Mouse (Mus musculus) testis, adult 2 months (tissue): ENCODE measurements around the gene Atp6v1g3. TPM values are rescaled to one million over a fixed set of nuclear protein-coding genes. Genes with fewer than 3 reads are reported as not detected.

Source experiments
- H3K27ac ChIP-seq: fragments of 200-500 bp; 2 replicates; pipeline ENCODE4 v1.5.1; 2012; ENCODE audit warnings: low read depth, low read length; ENCODE audit not compliant: control insufficient read depth, insufficient read depth
- H3K27me3 ChIP-seq: fragments of 200-500 bp; 2 replicates; pipeline ENCODE4 v1.6.1; 2012; ENCODE audit warnings: mild to moderate bottlenecking, low read length, moderate library complexity; ENCODE audit not compliant: control insufficient read depth, insufficient read depth
- H3K36me3 ChIP-seq: fragments of 200-500 bp; 2 replicates; pipeline ENCODE4 v1.6.1; 2012; ENCODE audit warnings: mild to moderate bottlenecking, low read length; ENCODE audit not compliant: control insufficient read depth, insufficient read depth
- H3K4me1 ChIP-seq: fragments of 200-500 bp; 2 replicates; pipeline ENCODE4 v1.6.1; 2012; ENCODE audit warnings: low read length; ENCODE audit not compliant: control insufficient read depth, insufficient read depth
- H3K4me3 ChIP-seq: fragments of 200-500 bp; 2 replicates; pipeline ENCODE4 v1.5.1; 2012; ENCODE audit warnings: low read depth, mild to moderate bottlenecking, low read length, moderate library complexity, mixed read lengths; ENCODE audit not compliant: control insufficient read depth
- CTCF ChIP-seq: fragments of 200-500 bp; IDR thresholded peaks from 2 replicates; pipeline ENCODE4 v1.5.1; 2012; ENCODE audit warnings: low read depth, mild to moderate bottlenecking, inconsistent platforms, low read length, moderate library complexity; ENCODE audit not compliant: control insufficient read depth, insufficient read depth, insufficient replicate concordance
- POLR2A ChIP-seq: fragments of 200-500 bp; IDR thresholded peaks from 2 replicates; pipeline ENCODE4 v1.6.1; 2012; ENCODE audit warnings: low read depth, mild to moderate bottlenecking, inconsistent platforms, low read length, moderate library complexity; ENCODE audit not compliant: control insufficient read depth
- polyA plus RNA-seq: library from polyadenylated mRNA; depleted of rRNA; stranded (reverse); fragments of >200 nt; gene quantifications from 2 replicates; pipeline ENCODE4 v1.2.3, GENCODE M21; 2012; rRNA removed

Atp6v1g3 gene
- 0.23 TPM in 1 of 2 replicates, not detected in the other for polyA plus RNA-seq

DNA sequence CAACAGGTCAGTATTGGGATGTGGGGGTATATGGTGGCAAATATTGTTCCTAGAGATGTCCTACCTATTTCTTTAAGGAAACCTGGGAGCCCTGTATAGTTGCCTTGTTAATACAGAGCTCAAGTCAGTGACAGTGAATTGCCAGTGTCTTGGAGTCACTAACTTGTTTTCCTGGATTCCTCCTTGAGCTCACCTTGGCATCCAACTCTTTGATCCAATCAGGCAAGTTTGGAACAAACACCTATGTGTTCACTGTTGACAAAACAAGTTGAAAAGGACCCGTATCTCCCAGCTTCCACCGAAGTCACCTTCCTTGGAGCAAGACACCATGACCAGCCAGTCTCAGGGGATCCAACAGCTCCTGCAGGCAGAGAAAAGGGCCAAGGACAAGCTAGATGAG lies at the start of gene Atp6v1g3:
Atp6v1g3 (plus strand) TSS at position 301 of the 400 bp plus-strand sequence.
- Histone ChIP-seq H3K27me3 (no peaks in the 10 kb centered on the region), H3K4me1 (no peaks in the 10 kb centered on the region), H3K27ac (no peak within 1 kb of the TSS)

DNA sequence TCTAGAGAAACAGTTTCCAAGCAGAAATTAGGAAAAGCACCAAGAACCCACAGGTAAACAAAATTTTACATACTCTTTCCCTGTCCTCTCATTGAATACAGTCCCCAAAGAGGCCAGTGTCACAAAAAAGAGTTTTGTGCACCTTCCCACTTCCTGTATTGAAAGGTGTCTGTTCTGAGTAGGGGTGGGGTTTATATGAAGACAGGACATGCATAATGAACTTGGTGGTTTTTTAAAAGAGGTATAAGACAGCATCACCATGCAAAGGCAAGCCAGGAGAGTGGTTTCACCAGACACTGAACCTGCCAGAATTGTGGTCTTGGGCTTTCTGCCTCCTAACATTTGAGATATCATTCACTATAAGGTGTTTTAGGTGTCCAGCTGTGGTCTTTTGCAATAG lies 40.5 kb upstream of the Atp6v1g3 start:
- H3K36me3 ChIP-seq = no peaks in the 10 kb centered on the region
- H3K27me3 ChIP-seq = no peaks in the 10 kb centered on the region
- H3K4me3 ChIP-seq = no peak overlapping the region
- TF ChIP-seq POLR2A = no peak
- TF ChIP-seq CTCF = no peak
- H3K4me1 ChIP-seq = no peaks in the 10 kb centered on the region
- no peak overlapping the region for H3K27ac ChIP-seq

More for the DNA sequence above, at the start of gene Atp6v1g3:
- Histone ChIP-seq H3K4me3 (no peak within 1 kb of the TSS), H3K36me3 (no peaks in the 10 kb centered on the region)
- no peak for TF ChIP-seq CTCF
- no peak for TF ChIP-seq POLR2A

DNA sequence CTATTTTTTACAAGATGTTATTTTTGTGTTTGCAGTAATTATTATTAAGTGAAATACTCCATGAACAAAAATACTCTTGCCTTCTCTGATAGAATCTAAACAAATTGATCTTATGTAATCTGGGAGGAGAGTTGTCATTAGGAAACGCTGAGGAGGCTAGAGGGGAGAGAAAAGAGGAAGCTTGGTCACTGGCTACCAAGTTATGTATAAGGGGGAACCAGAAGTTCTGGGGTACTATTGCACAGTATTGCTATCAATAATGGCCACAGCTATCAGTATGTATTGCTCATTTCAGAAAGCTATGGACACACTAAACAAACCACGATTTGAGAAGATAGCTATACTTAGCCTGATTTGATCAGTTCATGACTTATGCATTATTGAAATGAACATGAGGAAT lies 36.3 kb upstream of the Atp6v1g3 start:
- H3K27ac ChIP-seq = no peak overlapping the region
- H3K4me3 ChIP-seq = no peak overlapping the region
- no peaks in the 10 kb centered on the region for H3K27me3 ChIP-seq
- no peak for TF ChIP-seq POLR2A
- no peak for TF ChIP-seq CTCF
- H3K4me1 ChIP-seq = no peaks in the 10 kb centered on the region
- no peaks in the 10 kb centered on the region for H3K36me3 ChIP-seq

DNA sequence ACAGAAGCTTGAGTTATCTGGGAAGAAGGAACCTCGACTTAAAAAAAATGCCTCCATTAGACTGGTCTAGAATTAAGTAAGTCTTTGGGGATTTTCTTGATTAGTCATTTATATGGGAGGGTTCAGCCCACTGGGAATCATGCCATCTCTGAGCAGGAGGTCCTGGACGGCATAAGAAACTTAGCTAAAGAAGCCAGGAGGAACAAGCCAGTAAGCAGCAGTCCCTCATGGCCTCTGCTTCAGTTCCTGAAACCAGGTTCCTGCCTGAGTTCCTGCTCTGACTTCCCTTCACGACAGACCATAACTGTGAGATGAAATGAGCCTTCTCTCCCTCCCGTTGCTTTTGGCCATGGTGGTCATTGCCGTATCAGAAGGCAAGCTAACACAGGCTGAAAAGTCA lies 29.6 kb upstream of the Atp6v1g3 start:
- no peaks in the 10 kb centered on the region for H3K4me1 ChIP-seq
- H3K27me3 ChIP-seq = no peaks in the 10 kb centered on the region
- H3K27ac ChIP-seq = no peak overlapping the region
- no peaks in the 10 kb centered on the region for H3K36me3 ChIP-seq
- TF ChIP-seq POLR2A = no peak
- no peak for TF ChIP-seq CTCF
- H3K4me3 ChIP-seq = no peak overlapping the region

DNA sequence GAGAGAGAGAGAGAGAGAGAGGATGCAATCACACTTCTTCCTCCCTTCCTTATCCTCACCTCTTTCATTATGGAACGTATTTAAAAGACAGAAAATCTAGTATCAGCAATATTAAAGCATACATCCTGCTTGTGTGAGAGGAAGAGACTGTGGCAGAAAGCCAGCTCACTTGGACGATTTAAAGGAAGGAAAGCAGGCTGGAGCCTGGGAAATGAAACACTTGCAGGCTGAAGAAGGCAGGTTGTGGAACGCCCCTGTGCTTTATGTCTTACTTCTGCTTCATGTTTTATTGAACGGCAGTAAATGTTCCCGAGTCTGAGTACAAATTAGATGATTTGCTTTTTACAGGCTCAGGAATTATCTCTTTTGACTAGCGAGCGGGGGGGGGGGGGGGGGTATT lies 29.1 kb upstream of the Atp6v1g3 start:
- TF ChIP-seq POLR2A (no peak), CTCF (no peak)
- no peak overlapping the region for H3K27ac ChIP-seq
- H3K4me1 ChIP-seq = no peaks in the 10 kb centered on the region
- H3K4me3 ChIP-seq = no peak overlapping the region
- H3K27me3 ChIP-seq = no peaks in the 10 kb centered on the region
- no peaks in the 10 kb centered on the region for H3K36me3 ChIP-seq

DNA sequence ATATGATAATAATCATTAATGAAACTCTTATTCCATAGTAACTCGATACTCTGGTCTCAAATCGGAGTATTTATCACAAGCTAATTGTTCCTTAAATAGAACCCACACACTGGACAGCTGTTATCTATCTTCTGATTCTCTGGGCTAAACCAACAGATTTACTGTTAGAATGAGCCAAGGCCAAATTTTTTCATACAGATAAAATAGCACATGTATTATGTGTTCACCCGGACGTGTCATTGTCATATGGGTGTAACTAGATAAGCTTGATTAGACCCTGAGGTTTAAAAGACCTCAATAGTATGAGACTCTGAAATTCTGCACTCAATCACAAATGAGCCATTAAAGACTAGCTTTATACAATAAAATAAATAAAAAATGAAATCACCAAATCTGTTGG lies 28.4 kb upstream of the Atp6v1g3 start:
- H3K4me1 ChIP-seq = no peaks in the 10 kb centered on the region
- TF ChIP-seq POLR2A (no peak), CTCF (no peak)
- H3K36me3 ChIP-seq = no peaks in the 10 kb centered on the region
- no peaks in the 10 kb centered on the region for H3K27me3 ChIP-seq
- no peak overlapping the region for H3K27ac ChIP-seq
- no peak overlapping the region for H3K4me3 ChIP-seq

DNA sequence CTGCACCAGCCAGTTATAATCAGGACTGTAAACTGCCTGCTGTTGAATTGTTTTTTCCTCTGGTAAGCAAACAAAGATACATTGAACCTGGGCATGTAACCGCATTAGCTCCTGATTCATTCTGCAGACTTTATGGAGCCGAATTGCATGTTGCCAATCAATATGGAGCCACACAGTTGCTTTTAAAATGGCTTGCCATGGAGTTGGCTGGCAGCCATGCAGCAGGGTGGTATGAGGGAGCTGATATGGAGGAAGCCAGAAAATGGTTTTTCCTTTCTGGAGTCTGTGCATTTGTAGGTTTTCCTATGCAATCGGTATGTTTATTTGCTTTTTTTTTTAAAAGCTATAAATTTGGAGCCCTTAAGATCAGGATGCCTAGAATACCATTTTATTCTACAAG lies 28.0 kb upstream of the Atp6v1g3 start:
- H3K27me3 ChIP-seq = no peaks in the 10 kb centered on the region
- H3K27ac ChIP-seq = no peak overlapping the region
- H3K4me1 ChIP-seq = no peaks in the 10 kb centered on the region
- no peaks in the 10 kb centered on the region for H3K36me3 ChIP-seq
- no peak for TF ChIP-seq POLR2A
- no peak for TF ChIP-seq CTCF
- H3K4me3 ChIP-seq = no peak overlapping the region
